Comparison of ENCODE assay signal across 7 mouse cellular contexts in the genomic region with DNA sequence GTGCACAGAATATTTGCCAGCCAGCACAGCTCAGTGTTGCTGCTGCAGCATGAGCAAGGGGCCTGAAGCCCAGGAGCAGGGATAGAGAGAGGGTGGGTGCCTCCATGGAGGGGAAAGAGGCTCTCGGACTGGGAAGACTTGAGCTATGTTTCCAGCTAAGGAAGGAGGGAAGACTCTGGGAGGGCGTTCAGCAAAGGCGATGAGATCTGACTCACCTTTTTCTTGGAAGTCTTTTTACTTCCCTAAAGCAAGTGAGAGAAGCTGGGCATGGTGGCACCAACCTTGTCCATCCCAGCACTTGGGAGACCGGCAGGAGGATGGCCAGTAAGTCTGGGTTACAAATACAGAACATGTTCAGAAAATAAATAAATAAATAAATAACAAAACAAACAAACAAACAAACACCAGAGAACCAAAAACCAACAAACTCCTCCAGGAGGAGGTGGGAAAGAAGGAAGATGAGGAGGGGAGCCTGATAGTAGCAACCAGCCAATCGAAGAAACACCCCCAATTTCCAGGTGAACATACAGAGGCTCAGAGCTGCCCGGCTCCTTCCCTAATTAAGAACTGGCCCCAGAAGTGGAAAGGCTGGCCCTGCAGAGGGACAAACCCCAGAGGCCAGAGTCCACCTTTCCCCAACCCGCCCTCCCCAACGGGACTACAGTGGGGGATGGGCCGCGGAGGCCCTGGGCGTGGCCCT. TPM values are rescaled to one million over a fixed set of nuclear protein-coding genes. Genes with fewer than 3 reads are reported as not detected.
A peak's percentile ranks its signal among the peaks of the same experiment; 100 is the strongest.
DNase-seq lines count a peak whose midpoint lies in the region; ATAC-seq lines count a peak whose summit lies in the region.

No protein-coding gene starts in this region.

- H3K9ac ChIP-seq in lung, embryonic 16.5 days (ENCODE audit: low read length), result peak overlapping the region; percentile 67
- peak overlapping the region; percentile 46 for H3K9ac ChIP-seq in limb, embryonic 12.5 days (replicated peaks)
- no peak overlapping the region for H3K9ac ChIP-seq in stomach, embryonic 14.5 days (replicated peaks; ENCODE audit: low read depth, low read length)

- H3K4me1 ChIP-seq in lung, embryonic 16.5 days (replicated peaks; ENCODE audit: control insufficient read depth, insufficient read depth, low read length), result peaks cover 23% of the 10 kb centered on the region
- peaks cover 27% of the 10 kb centered on the region for H3K4me1 ChIP-seq in limb, embryonic 12.5 days (replicated peaks)
- H3K4me1 ChIP-seq in stomach, embryonic 14.5 days (ENCODE audit: control insufficient read depth, insufficient read depth, low read length), result no peaks in the 10 kb centered on the region

- peak overlapping the region; percentile 45 for H3K4me3 ChIP-seq in lung, embryonic 16.5 days (ENCODE audit: low read length)
- peak overlapping the region; percentile 37 for H3K4me3 ChIP-seq in limb, embryonic 12.5 days (replicated peaks)
- peak overlapping the region; percentile 23 for H3K4me3 ChIP-seq in stomach, embryonic 14.5 days (ENCODE audit: low read depth, low read length)

- no peaks in the 10 kb centered on the region for H3K27me3 ChIP-seq in lung, embryonic 16.5 days (ENCODE audit: control insufficient read depth, insufficient read depth, low read depth, low read length)
- H3K27me3 ChIP-seq in limb, embryonic 12.5 days, result no peaks in the 10 kb centered on the region
- H3K27me3 ChIP-seq in stomach, embryonic 14.5 days (ENCODE audit: control insufficient read depth, insufficient read depth, low read length), result no peaks in the 10 kb centered on the region

- 12% methylated on average over 8 of the region's 11 CpGs for WGBS in lung, embryonic 16.5 days
- WGBS in limb, embryonic 12.5 days, result 15% methylated on average over 11 of the region's 11 CpGs
- WGBS in stomach, embryonic 14.5 days, result 8% methylated on average over 11 of the region's 11 CpGs

- peak overlapping the region; percentile 88 for H3K27ac ChIP-seq in lung, embryonic 16.5 days (ENCODE audit: low read length)
- H3K27ac ChIP-seq in limb, embryonic 12.5 days, result peak overlapping the region; percentile 87
- H3K27ac ChIP-seq in stomach, embryonic 14.5 days (ENCODE audit: low read length), result peak overlapping the region; percentile 84

- no peaks in the 10 kb centered on the region for H3K9me3 ChIP-seq in lung, embryonic 16.5 days (ENCODE audit: control insufficient read depth, low read length)
- H3K9me3 ChIP-seq in limb, embryonic 12.5 days, result no peaks in the 10 kb centered on the region
- no peaks in the 10 kb centered on the region for H3K9me3 ChIP-seq in stomach, embryonic 14.5 days (ENCODE audit: control insufficient read depth, low read depth, low read length)

- H3K4me2 ChIP-seq in lung, embryonic 16.5 days (ENCODE audit: low read depth, low read length), result peak overlapping the region; percentile 65
- H3K4me2 ChIP-seq in limb, embryonic 12.5 days, result peak overlapping the region; percentile 62
- H3K4me2 ChIP-seq in stomach, embryonic 14.5 days (replicated peaks; ENCODE audit: low read depth, low read length), result peak overlapping the region; percentile 36

- DNase-seq in lung, postnatal 36 days, result no peak
- DNase-seq in fibroblast of lung, adult 2 months (ENCODE audit: low read depth), result peak; percentile 20
- DNase-seq in embryo, embryonic 10.5 days (ENCODE audit: low spot score), result no peak
- DNase-seq in urinary bladder, adult 2 months (ENCODE audit: low spot score), result no peak

- H3K36me3 ChIP-seq in lung, embryonic 16.5 days (ENCODE audit: control insufficient read depth, insufficient read depth, low read length), result peaks cover 8% of the 10 kb centered on the region; the same call in 1 of the 2 replicates
- H3K36me3 ChIP-seq in limb, embryonic 12.5 days, result peaks cover 26% of the 10 kb centered on the region
- peaks cover 13% of the 10 kb centered on the region; the same call in 1 of the 2 replicates for H3K36me3 ChIP-seq in stomach, embryonic 14.5 days (ENCODE audit: control insufficient read depth, insufficient read depth, low read length)

- ATAC-seq in lung, embryonic 16.5 days (ENCODE audit: low read depth), result no peak
- ATAC-seq in limb, embryonic 12.5 days (ENCODE audit: insufficient number of reproducible peaks, insufficient read depth, low FRiP score, low TSS enrichment, low read depth), result no peak
- ATAC-seq in stomach, embryonic 14.5 days (ENCODE audit: insufficient number of reproducible peaks, insufficient read depth, low FRiP score, low read depth), result no peak

RNA-seq across cellular contexts. Expression of a gene that starts 5.6 kb away (rescaled TPM):
- 55.6 and 57.3 TPM in 2 replicates for polyA plus RNA-seq in lung, embryonic 16.5 days (2015; fragmentation: Nextera tagmentation; extraction: Ambion mirVana)
- 29.4 and 30.4 TPM in 2 replicates for polyA plus RNA-seq in limb, embryonic 12.5 days (2016; fragmentation: Nextera tagmentation; extraction: Ambion mirVana)
- polyA plus RNA-seq in stomach, embryonic 14.5 days (2014; fragmentation: Nextera tagmentation; extraction: Ambion mirVana), result 33.6 and 35.5 TPM in 2 replicates
- polyA plus RNA-seq in urinary bladder, adult 2 months (2012; rRNA removed), result 36.2 and 37.2 TPM in 2 replicates

RNA-seq across cellular contexts. Expression of a gene that starts 7.5 kb away (rescaled TPM):
- 28.4 and 30.7 TPM in 2 replicates for polyA plus RNA-seq in lung, embryonic 16.5 days (2015; fragmentation: Nextera tagmentation; extraction: Ambion mirVana)
- polyA plus RNA-seq in limb, embryonic 12.5 days (2016; fragmentation: Nextera tagmentation; extraction: Ambion mirVana), result 29.4 and 30.3 TPM in 2 replicates
- 29.5 and 32.9 TPM in 2 replicates for polyA plus RNA-seq in stomach, embryonic 14.5 days (2014; fragmentation: Nextera tagmentation; extraction: Ambion mirVana)
- 22.0 and 29.1 TPM in 2 replicates for polyA plus RNA-seq in urinary bladder, adult 2 months (2012; rRNA removed)

RNA-seq across cellular contexts. Expression of a gene that starts 18.0 kb away (rescaled TPM):
- 13.0 and 13.6 TPM in 2 replicates for polyA plus RNA-seq in lung, embryonic 16.5 days (2015; fragmentation: Nextera tagmentation; extraction: Ambion mirVana)
- polyA plus RNA-seq in limb, embryonic 12.5 days (2016; fragmentation: Nextera tagmentation; extraction: Ambion mirVana), result 5.6 and 6.1 TPM in 2 replicates
- polyA plus RNA-seq in stomach, embryonic 14.5 days (2014; fragmentation: Nextera tagmentation; extraction: Ambion mirVana), result 1.4 and 1.5 TPM in 2 replicates
- 4.6 and 4.9 TPM in 2 replicates for polyA plus RNA-seq in urinary bladder, adult 2 months (2012; rRNA removed)

RNA-seq across cellular contexts. Expression of a gene that starts 33.3 kb away (rescaled TPM):
- polyA plus RNA-seq in lung, embryonic 16.5 days (2015; fragmentation: Nextera tagmentation; extraction: Ambion mirVana), result 58.3 and 75.9 TPM in 2 replicates
- polyA plus RNA-seq in limb, embryonic 12.5 days (2016; fragmentation: Nextera tagmentation; extraction: Ambion mirVana), result 34.1 and 38.8 TPM in 2 replicates
- polyA plus RNA-seq in stomach, embryonic 14.5 days (2014; fragmentation: Nextera tagmentation; extraction: Ambion mirVana), result 67.3 and 78.3 TPM in 2 replicates
- polyA plus RNA-seq in urinary bladder, adult 2 months (2012; rRNA removed), result 46.5 and 51.3 TPM in 2 replicates

RNA-seq across cellular contexts. Expression of a gene that starts 33.6 kb away (rescaled TPM):
- polyA plus RNA-seq in lung, embryonic 16.5 days (2015; fragmentation: Nextera tagmentation; extraction: Ambion mirVana), result 0.29 and 0.41 TPM in 2 replicates
- 0.26 and 0.41 TPM in 2 replicates for polyA plus RNA-seq in limb, embryonic 12.5 days (2016; fragmentation: Nextera tagmentation; extraction: Ambion mirVana)
- polyA plus RNA-seq in stomach, embryonic 14.5 days (2014; fragmentation: Nextera tagmentation; extraction: Ambion mirVana), result 0.64 and 1.00 TPM in 2 replicates
- 0.53 and 0.74 TPM in 2 replicates for polyA plus RNA-seq in urinary bladder, adult 2 months (2012; rRNA removed)
